Mouse (Mus musculus) c-Kit-positive CD71-positive TER-119-negative erythroid progenitor cells, embryonic 14.5 days (primary cell): Measurements from ENCODE around the gene Cryba4.

ENCODE experiments used
- DNase-seq: peaks from one replicate; pipeline ENCODE4 v3.0.0-alpha.2; 2013; ENCODE audit warnings: low read depth

The Cryba4 gene

GRCm38 (mm10) chr5:112286608-112286983, 34.3 kb upstream of the Cryba4 start:
- DNase-seq = no peak

GRCm38 (mm10) chr5:112285548-112286085, 33.3 kb upstream of the Cryba4 start:
- no peak for DNase-seq

GRCm38 (mm10) chr5:112284203-112284582, 31.9 kb upstream of the Cryba4 start:
- DNase-seq = no peak

GRCm38 (mm10) chr5:112283543-112284202, 31.4 kb upstream of the Cryba4 start:
- DNase-seq = no peak

GRCm38 (mm10) chr5:112282780-112283482, 30.6 kb upstream of the Cryba4 start:
- no peak for DNase-seq

GRCm38 (mm10) chr5:112282123-112282779, 29.9 kb upstream of the Cryba4 start:
- no peak for DNase-seq

- DNase-seq = no peak
These were observed 29.4 kb upstream of the Cryba4 start for GRCm38 (mm10) chr5:112281676-112282075.

- DNase-seq = no peak
These were observed 28.7 kb upstream of the Cryba4 start for GRCm38 (mm10) chr5:112280863-112281660.

GRCm38 (mm10) chr5:112280151-112280550, 27.8 kb upstream of the Cryba4 start:
- no peak for DNase-seq

GRCm38 (mm10) chr5:112279181-112280021, 27.1 kb upstream of the Cryba4 start:
- no peak for DNase-seq

GRCm38 (mm10) chr5:112277906-112278470, 25.7 kb upstream of the Cryba4 start:
- no peak for DNase-seq

GRCm38 (mm10) chr5:112276907-112277348, 24.6 kb upstream of the Cryba4 start:
- no peak for DNase-seq

GRCm38 (mm10) chr5:112276267-112276873, 24.1 kb upstream of the Cryba4 start, which contains the start of gene Tpst2:
Gene Tpst2 (plus strand): TSS chr5:112276691.
- peak; percentile 97 for DNase-seq

- DNase-seq = no peak
These were observed 22.9 kb upstream of the Cryba4 start for GRCm38 (mm10) chr5:112275021-112275804.

GRCm38 (mm10) chr5:112273746-112274463, 21.6 kb upstream of the Cryba4 start:
- no peak for DNase-seq

GRCm38 (mm10) chr5:112272934-112273333, 20.6 kb upstream of the Cryba4 start:
- no peak for DNase-seq

GRCm38 (mm10) chr5:112270764-112271541, 18.6 kb upstream of the Cryba4 start:
- no peak for DNase-seq
